Mouse (Mus musculus) gastrocnemius, adult 2 months (tissue): Measurements from ENCODE around the gene N4bp2. TPM values are rescaled to one million over a fixed set of nuclear protein-coding genes. Genes with fewer than 3 reads are reported as not detected.
"Not testable (repeated sequence)": the region's sequence is repeated elsewhere in the genome, so short reads cannot be mapped to it uniquely, and the experiment has no call there.

Experiments used
- DNase-seq: peaks from one replicate; pipeline ENCODE4 v3.0.0; 2022
- H3K27ac ChIP-seq: fragments of 200-600 bp; 2 replicates; pipeline ENCODE4 v1.8.1; 2022; ENCODE audit warnings: mild to moderate bottlenecking
- H3K4me3 ChIP-seq: fragments of 200-600 bp; 2 replicates; pipeline ENCODE4 v1.8.1; 2022; ENCODE audit warnings: mild to moderate bottlenecking, moderate library complexity
- CTCF ChIP-seq: fragments of 200-600 bp; IDR thresholded peaks from 2 replicates; pipeline ENCODE4 v1.8.1; 2022; ENCODE audit warnings: antibody characterized with exemption, mild to moderate bottlenecking, moderate library complexity
- intact Hi-C: fragments of 180-260 bp; cut with DNase I; formaldehyde crosslinking; loops from one replicate; pipeline ENCODE4 v1.15.1; 2025
- long read RNA-seq, 2 experiments: library from polyadenylated mRNA; stranded (forward); transcript quantifications; one replicate each; pipeline ENCODE4 v2.0.0; 2021
- total RNA-seq, 2 experiments: library from RNA; stranded (reverse); gene quantifications; 2 replicates each; pipeline ENCODE4 v1.2.3; 2021

The N4bp2 gene
- total RNA-seq, result 1 to 10 TPM; 5.0 to 7.8 TPM
- long read RNA-seq, experiment 1, partial matches to known transcripts, result 2 of 4 reads
- long read RNA-seq, experiment 1, other reads (novel, unspliced or antisense), result 2 of 4 reads
- long read RNA-seq, experiment 2, partial matches to known transcripts, result 1 of 2 reads
- long read RNA-seq, experiment 2, other reads (novel, unspliced or antisense), result 1 of 2 reads

GRCm38 (mm10) chr5:65763088-65763915 lies at the start of gene N4bp2:
N4bp2 (plus strand) TSS chr5:65763521.
- no peak for TF ChIP-seq CTCF
- intact Hi-C loops, result loop anchor here (5.0 kb wide), 1 partner anchor 66 kb away; the partner anchor contains the start of gene Pds5a
- Histone ChIP-seq H3K27ac (peak within 1 kb of the TSS; percentile 100), H3K4me3 (peak within 1 kb of the TSS; percentile 99)
- peak; percentile 87 for DNase-seq

DNA sequence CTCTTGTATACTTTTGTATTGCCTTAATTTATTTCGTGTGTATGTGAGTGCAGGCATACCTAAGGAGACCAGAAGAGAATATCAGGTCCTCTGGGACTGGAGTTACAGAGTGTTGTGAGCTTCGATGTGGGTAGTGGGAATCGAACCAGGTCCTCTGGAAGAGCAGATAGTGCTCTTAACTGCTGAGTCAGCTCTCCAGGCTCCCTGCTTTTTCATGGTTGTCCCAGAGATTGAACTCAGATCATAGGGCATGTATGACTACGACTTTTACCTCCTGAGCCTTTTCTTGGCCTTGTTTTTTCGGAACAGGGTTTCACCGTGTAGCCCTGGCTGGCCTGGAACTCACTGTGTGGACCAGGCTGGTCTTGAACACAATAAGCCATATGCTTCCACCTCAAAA lies 48.2 kb upstream of the N4bp2 start:
- Histone ChIP-seq H3K27ac (no peak overlapping the region), H3K4me3 (no peak overlapping the region)
- no peak for DNase-seq
- TF ChIP-seq CTCF, result no peak
- intact Hi-C loops, result no loop called here

GRCm38 (mm10) chr5:65717063-65717902 lies 46.0 kb upstream of the N4bp2 start:
- no peak for TF ChIP-seq CTCF
- H3K27ac ChIP-seq, result no peak overlapping the region
- DNase-seq, result no peak
- no peak overlapping the region for H3K4me3 ChIP-seq
- intact Hi-C loops, result no loop called here

- DNase-seq, H3K27ac ChIP-seq, H3K4me3 ChIP-seq, intact Hi-C loops: not testable (repeated sequence)
Measured at GRCm38 (mm10) chr5:65717903-65718211, 45.5 kb upstream of the N4bp2 start.

DNA sequence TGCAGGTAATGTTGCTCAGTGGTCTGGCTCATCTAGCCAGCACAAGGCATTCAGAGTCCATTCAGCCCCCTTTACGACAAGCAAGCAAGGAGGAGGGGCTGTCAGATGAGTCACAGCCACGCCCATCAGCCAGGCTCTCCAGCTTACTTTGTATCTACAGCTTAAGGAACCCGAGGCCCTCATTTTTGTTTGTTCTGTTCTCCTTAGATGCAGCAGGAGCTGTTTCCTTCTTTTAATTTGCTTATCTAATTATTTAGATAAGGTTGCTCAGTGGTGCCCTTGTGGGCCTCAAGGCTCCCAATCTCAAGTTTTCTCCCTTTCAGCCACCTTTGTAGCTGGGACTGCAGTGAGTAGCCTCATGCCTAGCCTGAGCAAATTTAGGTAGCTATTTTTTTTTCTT lies 45.0 kb upstream of the N4bp2 start:
- Histone ChIP-seq H3K27ac (no peak overlapping the region), H3K4me3 (no peak overlapping the region)
- no peak for TF ChIP-seq CTCF
- DNase-seq, result no peak
- intact Hi-C loops, result no loop called here

DNA sequence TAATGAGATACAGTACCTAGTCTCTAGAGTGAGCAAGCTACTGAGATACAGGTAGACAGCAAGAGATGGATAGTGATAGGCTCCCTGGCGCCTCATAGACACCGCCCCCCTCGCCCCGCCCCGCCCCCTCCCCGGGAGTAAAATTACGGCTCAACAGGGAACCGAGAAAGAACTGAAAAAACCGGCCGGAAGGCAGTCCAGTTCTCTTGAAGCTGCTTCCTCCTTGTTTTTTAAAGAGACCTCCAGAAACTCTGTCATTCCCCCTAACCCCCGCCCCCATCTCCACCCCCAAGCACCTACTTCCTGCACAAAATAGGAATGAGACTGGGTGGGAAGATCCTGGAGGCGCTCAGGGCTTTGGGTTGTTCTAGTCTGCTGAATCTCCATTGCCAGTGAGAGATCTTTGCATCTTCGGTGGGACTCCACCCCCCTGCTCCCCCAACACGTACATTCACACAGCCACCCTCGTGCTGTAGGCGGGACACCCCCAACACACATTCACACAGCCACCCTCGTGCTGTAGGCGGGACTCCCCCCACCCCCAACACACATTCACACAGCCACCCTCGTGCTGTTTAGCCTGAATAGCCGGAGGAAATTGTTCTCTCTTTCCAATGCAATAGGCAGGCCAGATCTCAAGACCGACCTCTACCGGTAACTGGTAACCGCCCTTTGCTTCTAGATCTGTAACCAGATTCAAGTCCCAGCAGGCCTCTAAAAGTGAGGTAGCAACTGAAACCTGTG lies 38.8 kb upstream of the N4bp2 start:
- H3K27ac ChIP-seq, result peak overlapping the region; percentile 81
- DNase-seq, result peak; percentile 42
- peak; percentile 56 for TF ChIP-seq CTCF
- H3K4me3 ChIP-seq, result peak overlapping the region; percentile 73
- intact Hi-C loops, result loop anchor here (5.0 kb wide), 1 partner anchor 43 kb away; no protein-coding TSS in a partner anchor

GRCm38 (mm10) chr5:65731173-65732007 lies 31.9 kb upstream of the N4bp2 start:
- peak; percentile 57 for DNase-seq
- intact Hi-C loops, result no loop called here
- TF ChIP-seq CTCF, result no peak
- Histone ChIP-seq H3K27ac (peak overlapping the region; percentile 70), H3K4me3 (no peak overlapping the region)

GRCm38 (mm10) chr5:65735601-65736000 lies 27.7 kb upstream of the N4bp2 start:
- Histone ChIP-seq H3K27ac (no peak overlapping the region), H3K4me3 (no peak overlapping the region)
- no peak for TF ChIP-seq CTCF
- no peak for DNase-seq
- intact Hi-C loops, result no loop called here

DNA sequence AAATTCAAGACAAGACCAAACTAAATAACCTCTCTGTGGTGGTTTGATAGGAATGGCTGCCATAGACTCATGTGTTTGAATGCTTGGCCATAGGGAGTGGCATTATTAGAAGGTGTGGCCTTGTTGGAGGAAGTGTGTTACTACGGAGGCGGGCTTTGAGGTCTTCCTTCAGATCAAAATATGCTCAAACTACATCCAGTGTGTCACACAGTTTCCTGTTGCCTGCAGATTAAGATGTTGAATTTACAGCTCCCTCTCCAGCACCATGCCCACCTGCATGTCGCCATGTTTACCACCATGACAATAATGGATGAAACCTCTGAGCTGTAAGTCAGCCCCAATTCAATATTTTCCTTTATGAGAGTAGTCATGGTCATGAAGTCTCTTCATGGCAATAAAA lies 24.0 kb upstream of the N4bp2 start:
- no peak for TF ChIP-seq CTCF
- DNase-seq, result no peak
- Histone ChIP-seq H3K4me3 (no peak overlapping the region), H3K27ac (no peak overlapping the region)
- intact Hi-C loops, result no loop called here

- no peak for DNase-seq
- intact Hi-C loops, result no loop called here
- Histone ChIP-seq H3K27ac (no peak overlapping the region), H3K4me3 (no peak overlapping the region)
- TF ChIP-seq CTCF, result no peak
Measured at GRCm38 (mm10) chr5:65746908-65747307, 16.4 kb upstream of the N4bp2 start.

- no peak for TF ChIP-seq CTCF
- intact Hi-C loops, result no loop called here
- H3K27ac ChIP-seq, result no peak overlapping the region
- H3K4me3 ChIP-seq, result no peak overlapping the region
- DNase-seq, result no peak
Measured at GRCm38 (mm10) chr5:65748386-65748785, 14.9 kb upstream of the N4bp2 start.

DNA sequence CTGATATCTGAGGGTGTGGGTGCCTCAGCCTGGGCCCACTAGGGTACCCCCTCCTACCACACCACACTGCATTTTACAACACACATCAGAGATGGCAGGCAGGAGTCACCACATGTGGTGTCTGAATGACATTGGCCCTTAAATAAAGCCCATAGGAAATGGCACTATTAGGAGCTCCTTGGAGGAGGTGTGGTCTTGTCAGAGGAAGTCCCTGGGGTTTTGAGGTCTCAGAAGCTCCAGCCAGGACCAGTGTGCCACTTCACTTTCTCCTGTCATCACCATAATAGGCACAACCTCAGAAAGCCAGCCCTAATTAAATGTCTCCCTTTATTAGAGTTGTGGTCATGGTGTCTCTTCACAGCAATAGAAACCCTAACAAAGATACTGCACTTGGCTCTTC lies 14.4 kb upstream of the N4bp2 start:
- Histone ChIP-seq H3K27ac (no peak overlapping the region), H3K4me3 (no peak overlapping the region)
- DNase-seq, result no peak
- no peak for TF ChIP-seq CTCF
- intact Hi-C loops, result no loop called here
